Mouse (Mus musculus): ENCODE measurements at regions not wholly inside any gene's neighbourhood (a gene's known extent, or its start where the extent isn't known, plus 50 kb on each side); places are given as distances from the start of the nearest gene placed in this dataset.

DNA sequence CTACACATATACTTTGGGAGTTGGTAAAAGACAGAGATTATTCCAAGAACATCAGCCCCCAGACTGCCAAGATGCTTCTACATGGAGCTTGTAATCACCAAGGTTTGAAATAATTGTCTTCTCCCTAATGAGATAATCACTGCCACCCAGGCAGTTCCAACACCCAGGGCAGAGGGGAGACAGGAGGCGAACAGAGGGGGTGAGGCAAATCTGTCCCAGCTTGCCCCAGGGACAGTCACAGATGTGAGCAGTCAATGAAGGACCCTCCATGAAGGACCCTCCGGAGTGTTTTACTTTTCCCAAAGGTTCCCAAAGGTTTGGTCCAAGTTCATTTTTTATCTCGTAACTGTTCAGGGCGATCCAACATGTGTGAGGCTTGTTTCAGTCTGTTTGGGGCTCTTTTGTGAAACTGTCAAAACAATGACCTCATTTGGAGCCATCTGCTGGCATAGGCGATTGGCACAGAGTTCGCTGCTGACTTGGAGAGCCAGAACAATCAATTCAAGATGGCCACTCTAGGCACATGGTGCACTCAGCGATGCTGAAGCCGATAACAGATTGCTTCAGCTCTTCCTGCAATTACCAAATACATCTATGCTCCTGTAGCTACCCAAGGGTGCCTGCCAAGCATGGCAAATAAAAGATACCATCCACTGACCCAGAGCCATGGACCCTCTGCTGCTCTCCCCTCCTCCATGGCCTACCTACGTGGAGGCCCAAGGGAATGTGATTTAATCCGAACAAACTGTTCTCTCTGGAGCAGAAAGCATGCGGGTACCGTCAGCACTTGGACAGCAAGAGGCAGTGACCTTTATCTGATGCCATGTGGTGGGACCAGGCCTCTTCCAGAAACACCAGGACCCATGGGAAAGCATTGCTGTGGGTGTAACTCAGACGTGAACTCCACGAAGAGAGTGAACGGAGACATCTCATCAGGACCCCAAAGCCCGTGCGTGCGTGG is 326.9 kb downstream of the Wdr11 start:
- DNase-seq (ENCODE audit: low read depth, low spot score), result peak; percentile 68

DNA sequence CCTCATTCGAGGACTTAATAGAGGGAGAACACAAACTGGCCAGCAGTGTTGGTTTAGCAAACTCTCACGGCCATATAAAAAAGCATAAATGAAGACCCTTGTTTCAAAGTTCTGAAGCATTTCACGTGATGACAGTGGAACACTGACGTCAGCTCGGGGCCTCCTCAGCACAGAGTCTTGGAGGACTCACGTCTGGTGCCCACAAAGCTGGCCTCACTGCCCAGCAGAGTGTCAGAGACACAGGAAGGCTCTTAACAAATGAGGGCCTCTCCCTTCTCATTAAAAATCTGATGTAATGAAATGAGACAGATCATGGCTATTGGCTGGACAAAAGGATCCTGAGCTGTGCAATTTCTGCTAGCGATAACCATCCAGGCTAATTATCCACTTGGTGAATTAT is 330.6 kb downstream of the Wdr11 start:
- DNase-seq (ENCODE audit: low read depth, low spot score), result no peak

DNA sequence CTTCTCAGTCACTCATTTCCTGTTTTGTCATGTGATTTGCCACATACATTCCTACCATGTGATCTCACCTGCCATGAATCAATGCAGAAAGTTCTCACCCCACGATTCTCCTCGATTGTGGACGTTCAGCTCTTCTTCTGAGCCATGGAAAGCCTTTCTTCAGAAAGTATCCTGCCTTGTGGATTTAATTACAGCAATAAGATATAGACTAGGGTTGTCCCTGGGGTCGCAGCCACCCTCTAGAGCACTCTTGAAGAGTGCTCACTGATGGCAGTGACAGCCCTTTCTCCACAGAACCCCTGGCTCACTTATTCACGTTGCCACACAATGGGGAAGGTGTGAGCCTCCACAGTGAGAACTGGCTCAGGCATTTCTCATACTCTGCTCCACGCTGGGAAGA is 345.1 kb downstream of the Wdr11 start:
- DNase-seq (ENCODE audit: low read depth, low spot score), result no peak

DNA sequence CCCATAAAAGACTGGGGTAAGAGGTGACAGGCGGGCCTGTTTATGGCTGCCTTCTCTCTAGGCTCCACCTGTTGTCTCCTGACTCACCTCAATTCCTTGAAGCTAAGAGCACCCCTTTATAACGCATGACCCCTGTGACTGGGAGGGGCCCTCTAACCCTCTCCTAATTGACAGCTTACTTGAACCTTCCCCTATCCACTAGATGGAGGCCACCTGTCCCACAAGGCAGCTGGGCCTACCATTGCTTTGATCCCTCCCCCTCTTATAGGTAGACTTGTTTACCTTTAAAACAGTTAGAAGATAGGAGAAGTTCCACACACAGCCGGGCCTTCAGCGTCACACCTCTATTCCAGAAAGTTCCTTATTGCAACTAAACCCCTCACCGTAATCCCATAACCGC is 346.1 kb downstream of the Wdr11 start:
- no peak for DNase-seq (ENCODE audit: low read depth, low spot score)

DNA sequence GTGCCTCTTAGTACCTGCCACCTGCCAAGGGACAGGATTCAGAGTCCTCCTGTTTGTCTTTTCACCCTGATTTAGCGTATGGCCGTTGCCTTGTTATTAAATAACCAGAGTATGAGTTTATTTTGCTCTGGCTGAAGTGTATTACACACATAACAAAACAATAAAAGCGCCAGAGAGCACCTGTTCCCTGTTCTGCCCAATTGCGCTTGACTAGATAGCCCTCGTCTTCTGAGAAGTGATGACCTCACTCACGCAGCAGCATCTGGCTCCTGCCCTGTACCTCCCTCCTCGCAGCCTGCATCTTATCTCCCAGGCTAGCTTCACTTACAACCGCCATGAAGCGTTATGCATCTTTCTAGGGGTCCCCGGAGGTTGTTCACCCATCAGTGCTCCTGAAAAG is 346.5 kb downstream of the Wdr11 start:
- no peak for DNase-seq (ENCODE audit: low read depth, low spot score)

DNA sequence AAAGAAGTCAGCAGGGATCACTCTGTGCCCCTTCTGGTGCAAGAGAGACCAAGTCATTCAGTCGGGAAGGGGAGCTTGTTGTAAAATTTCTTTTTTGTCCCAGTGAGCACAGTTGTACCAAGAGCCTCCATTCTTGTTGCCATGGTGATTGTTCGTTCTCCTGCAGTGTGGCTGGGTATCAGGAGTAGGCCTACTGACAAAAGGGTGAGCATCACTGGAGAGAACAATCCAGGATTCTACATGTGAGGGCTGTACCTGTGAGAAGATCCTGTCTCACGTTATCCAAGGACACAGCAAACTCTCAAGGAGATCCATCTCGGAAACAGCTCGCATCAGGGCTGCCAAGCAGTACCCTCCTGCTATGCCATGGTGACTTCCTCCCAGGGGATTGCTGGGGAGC is 347.6 kb downstream of the Wdr11 start:
- DNase-seq (ENCODE audit: low read depth, low spot score), result no peak

DNA sequence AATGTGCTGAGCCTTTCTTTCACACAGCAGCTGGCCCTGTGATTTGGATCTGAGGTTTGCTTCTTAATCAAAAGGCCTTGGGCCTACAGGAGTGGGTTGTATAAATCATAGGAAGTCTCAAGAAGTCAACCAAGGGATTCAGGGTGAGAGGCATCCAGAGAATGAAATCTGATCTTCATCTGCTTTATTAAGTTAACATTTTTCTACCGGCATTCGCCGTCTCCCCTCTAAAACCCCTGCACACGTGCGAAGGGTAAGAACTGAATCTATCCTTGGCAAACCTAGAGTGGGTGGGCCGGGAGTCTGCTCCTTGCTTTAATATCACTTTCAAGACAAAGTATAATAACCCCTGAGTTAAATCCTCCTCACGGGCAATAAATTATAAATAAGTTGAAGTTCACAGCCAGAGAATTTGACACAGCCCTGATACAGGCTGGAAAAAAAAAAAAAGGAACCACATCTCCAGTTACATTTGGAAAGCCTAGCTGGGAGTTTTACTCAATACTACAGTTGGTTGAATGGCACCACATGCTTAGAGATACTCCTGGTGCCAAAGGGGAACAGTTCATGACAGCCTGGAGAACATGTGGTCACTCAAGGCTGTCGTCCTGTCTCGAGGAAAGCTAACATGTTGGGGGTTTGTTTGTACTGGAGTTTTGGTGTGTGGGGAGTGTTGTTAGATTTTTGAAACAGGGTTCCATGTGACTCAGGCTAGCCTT is 349.8 kb downstream of the Wdr11 start:
- no peak for DNase-seq (ENCODE audit: low read depth, low spot score)

DNA sequence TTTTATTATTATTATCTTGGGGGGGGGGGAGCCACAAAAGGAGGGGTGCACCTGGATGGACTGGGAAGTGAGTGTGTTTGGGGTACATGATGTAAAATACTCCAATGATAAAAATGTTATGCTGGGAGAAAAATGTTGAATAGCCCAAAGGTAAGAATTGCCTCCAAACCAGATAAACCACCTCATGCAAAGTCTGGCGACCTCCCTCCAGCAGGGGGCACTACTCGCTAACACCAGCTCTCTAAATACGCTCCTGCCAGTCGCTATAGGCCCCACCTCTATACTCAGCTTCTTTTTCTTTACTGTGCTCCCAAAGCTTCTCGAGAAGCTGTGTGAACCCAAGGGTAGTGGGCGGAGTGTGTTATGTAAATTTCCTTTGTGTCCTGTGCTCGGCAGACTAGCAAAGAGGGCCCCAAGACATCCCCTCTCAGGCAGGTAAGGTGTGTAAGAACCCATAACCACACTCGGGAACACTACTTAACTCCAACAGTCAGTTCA is 357.0 kb downstream of the Wdr11 start:
- DNase-seq (ENCODE audit: low read depth, low spot score), result no peak

DNA sequence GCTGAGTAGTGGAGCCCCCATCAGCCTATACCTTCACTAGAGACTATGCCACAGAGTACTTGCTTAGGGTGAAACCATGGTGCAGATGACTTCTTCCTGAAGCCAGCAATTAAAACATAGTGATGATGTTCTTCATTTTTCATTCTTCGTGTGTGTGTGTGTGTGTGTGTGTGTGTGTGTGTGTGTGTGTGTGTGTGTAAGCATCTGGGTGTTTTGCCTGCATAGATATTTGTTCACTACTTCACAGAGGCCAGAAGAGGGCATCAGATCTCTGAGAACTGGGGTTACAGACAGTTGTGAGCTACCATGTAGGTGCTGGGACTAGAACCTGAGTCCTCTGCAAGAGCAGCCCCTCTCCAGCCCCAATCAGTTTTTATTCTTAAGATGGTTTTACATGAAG is 358.8 kb downstream of the Wdr11 start:
- DNase-seq (ENCODE audit: low read depth, low spot score), result no peak

DNA sequence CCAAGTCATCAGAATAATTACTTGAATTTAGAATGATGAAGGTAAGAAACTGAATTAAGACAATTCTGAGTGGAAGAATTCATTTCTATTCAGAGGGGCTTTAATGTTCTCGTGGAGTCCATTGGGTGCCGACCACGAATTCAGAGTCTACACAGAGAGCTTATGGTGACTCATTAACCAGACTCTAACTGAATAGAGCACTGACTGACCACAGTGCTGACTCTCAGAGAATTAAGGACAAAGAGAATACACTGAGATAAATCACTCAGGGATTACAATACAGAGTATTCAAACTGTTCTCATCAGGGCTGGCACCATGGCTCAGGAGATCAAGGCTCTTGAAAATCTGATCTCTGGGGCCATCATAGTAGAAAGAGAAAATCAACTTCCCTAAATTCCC is 366.7 kb downstream of the Wdr11 start:
- no peak for DNase-seq (ENCODE audit: low read depth, low spot score)

DNA sequence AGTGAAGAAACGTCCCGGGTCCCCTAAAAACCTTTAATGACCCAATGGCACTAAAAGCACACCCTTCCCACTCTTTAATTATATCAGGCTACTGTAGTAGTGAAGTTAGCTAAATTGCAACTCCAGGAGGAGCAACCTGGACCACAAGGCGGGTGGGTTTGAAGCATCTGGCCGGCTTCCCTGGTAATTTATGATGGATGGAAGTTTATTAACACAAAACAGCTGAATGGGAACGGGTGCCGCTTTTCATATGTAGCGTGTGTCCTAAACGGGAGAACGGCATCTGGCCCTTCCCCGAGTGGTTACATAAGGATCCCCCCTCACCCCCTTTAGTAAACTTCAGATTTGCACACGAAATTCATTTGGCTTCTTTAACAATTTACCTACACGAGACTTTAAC is 370.9 kb downstream of the Wdr11 start:
- DNase-seq (ENCODE audit: low read depth, low spot score), result no peak

DNA sequence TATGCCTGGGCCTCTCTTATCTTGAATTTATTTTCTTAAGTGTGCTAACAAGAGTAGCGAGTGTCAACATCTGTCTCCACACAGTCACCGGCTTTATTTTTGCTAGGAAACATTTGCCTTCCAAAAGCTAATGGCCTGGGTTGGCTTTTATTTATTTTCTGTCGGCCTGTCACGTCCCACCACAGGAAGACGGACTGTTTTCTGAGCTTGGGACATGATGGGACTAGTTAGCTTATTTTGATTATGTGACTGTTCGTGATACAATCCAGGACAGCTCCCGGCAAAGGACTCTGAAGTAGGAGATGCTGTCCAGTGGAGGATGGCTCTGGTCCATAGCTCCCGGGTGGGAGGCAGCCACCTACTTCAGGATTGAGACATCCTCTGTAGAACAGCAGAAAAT is 372.5 kb downstream of the Wdr11 start:
- DNase-seq (ENCODE audit: low read depth, low spot score), result no peak

DNA sequence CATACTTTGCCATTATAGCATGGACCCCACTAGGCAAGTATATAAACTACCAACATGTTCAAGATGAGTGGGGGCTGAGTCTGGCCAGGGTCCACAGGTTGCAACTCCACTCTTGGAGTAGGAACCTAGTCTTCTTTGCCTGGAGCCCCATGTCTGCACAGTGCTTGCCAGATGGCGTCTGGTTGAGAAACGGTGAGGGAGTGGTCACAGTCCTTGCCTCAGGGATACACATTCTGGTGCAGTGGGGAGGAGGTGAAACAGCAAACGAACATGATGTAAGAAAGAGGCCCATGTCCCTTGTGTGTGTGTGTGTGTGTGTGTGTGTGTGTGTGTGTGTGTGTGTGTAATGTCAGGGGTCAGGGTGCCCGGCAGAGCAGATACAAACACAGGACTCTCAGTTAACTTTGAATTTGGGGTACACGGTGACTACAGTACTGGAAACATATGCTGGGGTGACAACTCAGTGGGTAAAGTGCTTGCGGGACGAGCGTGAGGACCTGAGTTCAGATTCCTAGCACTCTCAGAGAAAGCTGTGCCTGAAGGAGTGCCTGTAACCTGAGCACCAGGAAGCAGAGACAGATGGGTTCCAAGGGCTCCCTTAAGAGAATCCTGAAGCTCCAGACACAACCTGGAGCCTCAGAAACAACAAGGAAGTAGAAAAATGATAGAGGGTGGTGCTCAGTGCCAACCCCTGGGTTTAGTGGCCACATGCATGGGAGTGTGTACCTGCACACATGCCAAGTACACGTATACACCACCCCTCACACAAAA is 373.8 kb downstream of the Wdr11 start:
- DNase-seq (ENCODE audit: low read depth, low spot score), result no peak

DNA sequence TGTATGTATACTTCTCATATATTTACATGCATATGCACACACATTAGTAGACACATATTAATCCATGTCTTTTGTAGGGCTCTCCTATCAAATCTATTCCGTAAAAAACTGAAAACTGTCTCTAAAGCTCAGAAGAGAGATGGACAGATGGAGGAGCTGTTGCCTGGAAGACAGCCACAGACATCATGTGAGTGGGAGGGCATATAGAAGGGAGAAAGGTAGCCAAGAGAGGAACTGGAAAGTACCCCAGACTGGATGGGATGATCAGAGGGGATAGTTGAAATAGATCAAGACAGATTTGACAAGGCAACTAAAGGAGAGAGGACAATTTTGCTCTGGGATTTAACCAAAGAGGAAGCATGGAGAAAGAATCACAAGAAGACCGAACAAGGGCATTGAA is 375.1 kb downstream of the Wdr11 start:
- DNase-seq (ENCODE audit: low read depth, low spot score), result peak; percentile 46

DNA sequence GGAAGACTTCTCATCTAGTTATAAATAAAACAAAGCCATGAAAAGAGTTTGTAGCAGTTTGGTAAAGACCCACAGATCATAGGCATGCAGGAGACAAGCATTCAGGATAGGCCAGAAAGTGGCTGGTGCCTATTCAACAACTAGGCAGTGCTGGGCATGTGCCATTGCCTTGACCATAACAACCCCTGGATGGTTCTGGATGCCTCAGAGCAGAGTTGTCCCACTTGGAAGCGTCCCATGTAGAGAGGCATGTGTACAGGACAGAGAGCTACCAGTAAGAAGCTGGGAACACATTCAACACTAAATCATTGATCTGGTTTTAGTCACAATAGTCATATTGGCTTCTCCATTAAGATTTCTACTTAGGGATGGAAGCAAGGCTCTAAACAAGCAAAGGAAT is 378.5 kb downstream of the Wdr11 start:
- DNase-seq (ENCODE audit: low read depth, low spot score), result no peak

DNA sequence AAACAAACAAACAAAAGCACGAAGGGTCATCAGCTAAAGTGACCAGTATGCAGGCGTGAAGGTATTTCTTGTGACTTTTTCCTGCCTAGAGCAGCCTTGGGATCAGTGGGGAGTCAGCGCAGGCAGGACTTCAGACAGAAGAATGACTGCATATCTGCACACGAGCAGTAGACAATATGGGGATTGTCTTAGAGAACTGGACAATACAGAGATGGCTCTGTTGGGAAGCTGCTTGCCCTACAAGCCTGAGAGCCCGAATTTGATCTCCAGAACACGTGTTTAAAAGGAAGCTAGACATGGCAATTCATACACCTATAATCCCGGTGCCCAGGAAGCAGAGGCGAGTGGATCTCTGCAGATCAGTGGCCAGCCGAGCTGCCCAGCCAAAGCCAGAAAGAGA is 382.5 kb downstream of the Wdr11 start:
- DNase-seq (ENCODE audit: low read depth, low spot score), result no peak

DNA sequence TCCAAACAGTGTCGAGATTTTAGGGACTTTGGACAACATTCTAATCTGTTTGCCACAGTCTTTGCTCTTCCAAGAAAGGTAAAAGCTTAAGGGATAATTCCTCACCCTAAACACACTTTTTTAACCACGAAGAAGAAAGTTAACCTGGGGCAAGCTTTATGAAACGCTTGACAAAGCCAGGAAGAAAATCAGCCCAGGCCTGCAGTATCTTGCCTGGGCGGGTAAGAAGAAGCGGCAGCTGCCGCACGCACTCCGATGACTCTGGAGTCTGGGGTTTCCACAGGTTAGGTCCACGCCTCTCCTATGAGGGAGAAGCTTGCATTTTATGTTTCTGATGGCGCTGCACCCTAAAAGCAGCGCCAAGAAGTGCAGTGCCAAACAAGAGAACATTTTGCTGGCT is 383.2 kb downstream of the Wdr11 start:
- DNase-seq (ENCODE audit: low read depth, low spot score), result no peak

DNA sequence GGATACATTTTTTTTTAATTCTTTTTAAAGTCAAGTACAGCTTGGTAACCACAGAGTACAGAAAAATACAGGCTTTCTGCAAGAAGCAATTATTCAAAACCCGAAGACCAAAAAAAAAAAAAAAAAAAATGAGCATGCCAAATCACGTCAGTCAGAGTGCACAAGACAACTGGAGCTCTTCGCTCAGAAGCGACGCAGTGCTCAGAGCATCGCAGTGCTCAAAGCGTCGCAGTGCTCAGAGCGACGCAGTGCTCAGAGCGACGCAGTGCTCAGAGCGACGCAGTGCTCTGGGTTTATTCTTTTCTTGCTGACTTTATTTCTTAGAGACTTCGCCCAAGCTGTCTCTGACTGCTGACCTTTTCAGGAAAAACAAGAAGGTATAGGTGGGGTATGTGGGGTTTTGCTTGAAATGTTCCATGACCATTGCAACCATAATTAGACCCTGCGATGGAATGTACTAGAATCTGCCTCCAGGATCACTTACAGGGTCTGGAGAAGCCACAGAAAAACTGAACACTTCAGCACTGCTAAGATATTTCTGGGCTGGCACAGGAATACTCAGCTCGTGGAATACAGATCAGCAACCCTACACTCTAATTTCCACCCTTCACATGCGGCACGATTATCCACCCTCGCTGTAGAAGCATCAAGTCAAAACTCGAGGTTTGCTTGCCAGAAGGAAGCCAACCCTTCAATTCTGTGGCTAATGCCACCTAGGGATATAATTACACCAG is 384.3 kb downstream of the Wdr11 start:
- peak; percentile 46 for DNase-seq (ENCODE audit: low read depth, low spot score)

DNA sequence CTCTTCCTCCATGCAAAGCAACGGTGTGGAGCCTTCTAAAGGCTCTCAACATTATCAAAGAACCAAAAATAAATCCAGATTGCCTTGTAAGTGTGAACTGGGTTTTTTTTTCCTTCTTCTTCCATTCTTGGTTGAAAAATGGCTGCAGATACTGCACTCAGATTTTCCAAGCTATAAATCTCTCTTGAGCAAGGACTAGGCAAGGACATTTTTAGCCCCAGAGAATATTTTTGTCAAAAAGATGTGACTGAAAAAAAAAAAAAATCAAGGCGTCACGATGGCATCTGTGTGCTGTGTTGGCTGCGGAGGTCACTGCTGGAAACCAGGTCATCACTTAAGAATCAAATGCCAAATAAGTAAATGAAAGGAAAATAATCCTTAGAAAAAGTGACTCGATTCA is 386.9 kb downstream of the Wdr11 start:
- DNase-seq (ENCODE audit: low read depth, low spot score), result no peak

DNA sequence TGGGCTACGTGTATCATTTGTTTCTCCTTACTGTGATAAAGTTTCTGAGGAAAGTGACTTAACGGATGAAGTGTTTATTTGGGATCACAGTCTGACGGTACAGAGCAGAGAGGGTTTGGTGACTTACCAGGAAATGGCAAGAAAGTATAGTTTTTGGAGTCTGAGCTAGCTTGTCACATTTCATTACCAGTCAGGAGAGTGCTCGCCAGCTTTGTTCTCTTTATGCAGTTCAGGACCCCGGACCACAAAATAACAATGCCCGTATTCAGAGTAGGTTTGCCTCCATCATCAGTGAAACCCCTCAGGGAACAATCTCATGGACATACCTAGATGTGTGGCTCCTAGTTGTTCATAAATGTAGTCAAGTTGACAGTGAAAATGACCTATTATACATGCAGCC is 387.7 kb downstream of the Wdr11 start:
- no peak for DNase-seq (ENCODE audit: low read depth, low spot score)

DNA sequence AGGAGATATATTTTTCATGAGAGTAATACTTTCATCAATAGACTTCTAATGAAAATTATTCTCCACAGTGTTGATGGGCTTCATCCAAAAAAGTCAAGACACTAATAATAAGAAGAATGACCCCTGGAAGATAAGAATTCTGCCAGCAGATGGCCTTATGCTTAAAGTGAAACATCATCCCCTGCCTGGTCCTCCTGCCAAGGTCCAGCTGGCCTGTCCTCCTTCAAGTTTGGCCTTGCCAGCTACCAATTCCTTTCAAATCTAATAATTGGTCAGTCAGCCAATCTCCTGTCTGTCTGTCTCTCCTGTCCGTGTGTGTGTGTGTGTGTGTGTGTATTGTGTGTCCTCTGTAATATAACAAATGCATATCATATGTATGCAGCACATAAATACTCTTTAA is 388.8 kb downstream of the Wdr11 start:
- no peak for DNase-seq (ENCODE audit: low read depth, low spot score)

All from telencephalon, adult 2 months (tissue).